Mouse (Mus musculus) limb, embryonic 10.5 days (tissue): ENCODE results near the gene Tap2. TPM values are rescaled to one million over a fixed set of nuclear protein-coding genes. Genes with fewer than 3 reads are reported as not detected.
"Not testable (repeated sequence)": the region's sequence is repeated elsewhere in the genome, so short reads cannot be mapped to it uniquely, and the experiment has no call there.

Source experiments
- DNase-seq: peaks from one replicate; pipeline ENCODE4 v3.0.0-alpha.2; 2017; ENCODE audit warnings: low spot score
- H3K27ac ChIP-seq: fragments of 300-500 bp; sonication (generic); 2 replicates; pipeline ENCODE4 v1.5.1; 2016; ENCODE audit warnings: mild to moderate bottlenecking
- H3K27me3 ChIP-seq: fragments of 300-500 bp; sonication (generic); 2 replicates; pipeline ENCODE4 v1.6.1; 2016; ENCODE audit warnings: low read depth, mild to moderate bottlenecking; ENCODE audit not compliant: poor library complexity, severe bottlenecking
- H3K36me3 ChIP-seq: fragments of 300-500 bp; sonication (generic); 2 replicates; pipeline ENCODE4 v1.6.1; 2016; ENCODE audit warnings: mild to moderate bottlenecking, moderate library complexity
- H3K4me1 ChIP-seq: fragments of 300-500 bp; sonication (generic); 2 replicates; pipeline ENCODE4 v1.6.1; 2016
- H3K4me3 ChIP-seq: fragments of 300-500 bp; sonication (generic); 2 replicates; pipeline ENCODE4 v1.5.1; 2016; ENCODE audit warnings: mild to moderate bottlenecking, moderate library complexity
- H3K9me3 ChIP-seq: fragments of 300-500 bp; sonication (generic); replicated peaks from 2 replicates; pipeline ENCODE4 v1.6.1; 2016; ENCODE audit warnings: mild to moderate bottlenecking
- WGBS: fragments of 180-500 bp; shearing (Covaris S2); methylation state at CpG from one replicate; pipeline ENCODE4 v1.1.7; 2016; 5-methylcytosine and 5-hydroxymethylcytosine counted together
- polyA plus RNA-seq: library from polyadenylated mRNA; unstranded; fragments of >200 nt; fragmentation: Nextera tagmentation; extraction: Ambion mirVana; gene quantifications from 2 replicates; pipeline ENCODE4 v1.2.1, GENCODE M21; 2016

The Tap2 gene
- polyA plus RNA-seq, 1 experiment from 2014 or later: 0.61 TPM

GRCm38 (mm10) chr17:34208421-34208820 is 5.1 kb downstream of the Tap2 start:
- Histone ChIP-seq H3K27me3 (peaks cover 95% of the 10 kb centered on the region), H3K27ac (no peak overlapping the region), H3K9me3 (0 out of 2 replicates have a peak, but pooled peaks cover 3% of the 10 kb centered on the region), H3K36me3 (no peaks in the 10 kb centered on the region), H3K4me1 (peaks cover 18% of the 10 kb centered on the region), H3K4me3 (no peak overlapping the region)
- WGBS: 21% methylated on average over 9 of the region's 10 CpGs
- no peak for DNase-seq

GRCm38 (mm10) chr17:34209680-34210079 is 6.4 kb downstream of the Tap2 start:
- Histone ChIP-seq H3K27ac (no peak overlapping the region), H3K27me3 (peaks cover 97% of the 10 kb centered on the region), H3K4me1 (peaks cover 19% of the 10 kb centered on the region), H3K36me3 (no peaks in the 10 kb centered on the region), H3K4me3 (no peak overlapping the region), H3K9me3 (0 out of 2 replicates have a peak, but pooled peaks cover 3% of the 10 kb centered on the region)
- 34% methylated on average over 3 of the region's 3 CpGs for WGBS
- DNase-seq: no peak

GRCm38 (mm10) chr17:34210599-34210998 is 7.3 kb downstream of the Tap2 start:
- WGBS: 76% methylated on average over 3 of the region's 3 CpGs
- H3K27ac ChIP-seq: no peak overlapping the region

GRCm38 (mm10) chr17:34211746-34212365 is 8.5 kb downstream of the Tap2 start:
- H3K36me3 ChIP-seq: no peaks in the 10 kb centered on the region
- 19% methylated on average over 23 of the region's 23 CpGs for WGBS
- H3K4me1 ChIP-seq: peaks cover 7% of the 10 kb centered on the region; the same call in 1 of the 2 replicates
- 0 out of 2 replicates have a peak, but pooled peaks cover 3% of the 10 kb centered on the region for H3K9me3 ChIP-seq
- H3K4me3 ChIP-seq: no peak overlapping the region
- H3K27ac ChIP-seq: no peak overlapping the region
- peaks cover 88% of the 10 kb centered on the region for H3K27me3 ChIP-seq
- DNase-seq: no peak

More at GRCm38 (mm10) chr17:34210599-34210998, 7.3 kb downstream of the Tap2 start:
- no peak for DNase-seq
- peaks cover 10% of the 10 kb centered on the region; the same call in 1 of the 2 replicates for H3K4me1 ChIP-seq
- peaks cover 97% of the 10 kb centered on the region for H3K27me3 ChIP-seq
- no peak overlapping the region for H3K4me3 ChIP-seq
- 0 out of 2 replicates have a peak, but pooled peaks cover 3% of the 10 kb centered on the region for H3K9me3 ChIP-seq
- H3K36me3 ChIP-seq: no peaks in the 10 kb centered on the region

GRCm38 (mm10) chr17:34213936-34214335 is 10.6 kb downstream of the Tap2 start:
- Histone ChIP-seq H3K36me3 (no peaks in the 10 kb centered on the region), H3K4me1 (peaks cover 7% of the 10 kb centered on the region; the same call in 1 of the 2 replicates), H3K27me3 (peaks cover 71% of the 10 kb centered on the region), H3K4me3 (no peak overlapping the region), H3K27ac (no peak overlapping the region), H3K9me3 (0 out of 2 replicates have a peak, but pooled peaks cover 4% of the 10 kb centered on the region)
- no peak for DNase-seq
- 46% methylated on average over 21 of the region's 21 CpGs for WGBS

GRCm38 (mm10) chr17:34215176-34215575 is 11.8 kb downstream of the Tap2 start:
- peaks cover 7% of the 10 kb centered on the region; the same call in 1 of the 2 replicates for H3K4me1 ChIP-seq
- no peak overlapping the region for H3K27ac ChIP-seq
- peaks cover 58% of the 10 kb centered on the region for H3K27me3 ChIP-seq
- no peak for DNase-seq
- WGBS: 85% methylated on average over 12 of the region's 12 CpGs
- H3K9me3 ChIP-seq: 0 out of 2 replicates have a peak, but pooled peaks cover 2% of the 10 kb centered on the region
- no peaks in the 10 kb centered on the region for H3K36me3 ChIP-seq
- no peak overlapping the region for H3K4me3 ChIP-seq

GRCm38 (mm10) chr17:34217216-34217928 is 14.0 kb downstream of the Tap2 start:
- peaks cover 36% of the 10 kb centered on the region for H3K27me3 ChIP-seq
- H3K4me1 ChIP-seq: 0 out of 2 replicates have a peak, but pooled peaks cover 4% of the 10 kb centered on the region
- 0 out of 2 replicates have a peak, but pooled peaks cover 2% of the 10 kb centered on the region for H3K9me3 ChIP-seq
- H3K36me3 ChIP-seq: no peaks in the 10 kb centered on the region
- no peak for DNase-seq
- no peak overlapping the region for H3K27ac ChIP-seq
- 91% methylated on average over 8 of the region's 8 CpGs for WGBS
- H3K4me3 ChIP-seq: no peak overlapping the region

- Histone ChIP-seq H3K27me3 (peaks cover 30% of the 10 kb centered on the region), H3K27ac (no peak overlapping the region), H3K4me3 (no peak overlapping the region), H3K36me3 (no peaks in the 10 kb centered on the region), H3K4me1 (0 out of 2 replicates have a peak, but pooled peaks cover 4% of the 10 kb centered on the region), H3K9me3 (0 out of 2 replicates have a peak, but pooled peaks cover 2% of the 10 kb centered on the region)
- DNase-seq: no peak
- WGBS: 92% methylated on average over 5 of the region's 5 CpGs
Observed at GRCm38 (mm10) chr17:34217986-34218385, 14.7 kb downstream of the Tap2 start.

- 89% methylated on average over 11 of the region's 11 CpGs for WGBS
- H3K4me3 ChIP-seq: no peak overlapping the region
- H3K36me3 ChIP-seq: no peaks in the 10 kb centered on the region
- 0 out of 2 replicates have a peak, but pooled peaks cover 2% of the 10 kb centered on the region for H3K9me3 ChIP-seq
- no peak for DNase-seq
- H3K27ac ChIP-seq: no peak overlapping the region
- H3K4me1 ChIP-seq: 0 out of 2 replicates have a peak, but pooled peaks cover 4% of the 10 kb centered on the region
- peaks cover 23% of the 10 kb centered on the region for H3K27me3 ChIP-seq
Observed at GRCm38 (mm10) chr17:34218675-34219074, 15.3 kb downstream of the Tap2 start.

GRCm38 (mm10) chr17:34219096-34219495 is 15.8 kb downstream of the Tap2 start:
- 89% methylated on average over 9 of the region's 11 CpGs for WGBS
- H3K27ac ChIP-seq, DNase-seq, H3K4me3 ChIP-seq, H3K4me1 ChIP-seq, H3K9me3 ChIP-seq, H3K36me3 ChIP-seq: not testable (repeated sequence)
- H3K27me3 ChIP-seq: peaks cover 19% of the 10 kb centered on the region

- DNase-seq, H3K27ac ChIP-seq, H3K4me1 ChIP-seq, H3K9me3 ChIP-seq, H3K4me3 ChIP-seq, H3K36me3 ChIP-seq: not testable (repeated sequence)
- WGBS: 94% methylated on average over 4 of the region's 7 CpGs
- H3K27me3 ChIP-seq: peaks cover 12% of the 10 kb centered on the region
Observed at GRCm38 (mm10) chr17:34219801-34220200, 16.5 kb downstream of the Tap2 start.

GRCm38 (mm10) chr17:34220401-34220800 is 17.1 kb downstream of the Tap2 start:
- H3K4me3 ChIP-seq, H3K9me3 ChIP-seq, DNase-seq, H3K27me3 ChIP-seq, H3K36me3 ChIP-seq, H3K27ac ChIP-seq, H3K4me1 ChIP-seq: not testable (repeated sequence)
- WGBS: 100% methylated on average over 7 of the region's 16 CpGs

GRCm38 (mm10) chr17:34224816-34225215 is 21.5 kb downstream of the Tap2 start:
- 0 out of 2 replicates have a peak, but pooled peaks cover 2% of the 10 kb centered on the region for H3K9me3 ChIP-seq
- H3K27ac ChIP-seq: no peak overlapping the region
- no peak overlapping the region for H3K4me3 ChIP-seq
- H3K4me1 ChIP-seq: no peaks in the 10 kb centered on the region
- H3K27me3 ChIP-seq: no peaks in the 10 kb centered on the region
- WGBS: 92% methylated on average over 3 of the region's 3 CpGs
- no peak for DNase-seq
- H3K36me3 ChIP-seq: no peaks in the 10 kb centered on the region
